Mouse (Mus musculus) embryonic stem cell, embryonic (primary cell): ENCODE results near the gene Pla2r1.

Experiments used
- CTCF ChIA-PET, 4 experiments: fragments of 300-600 bp in 2 of 4; fragments of 350-600 bp in 2 of 4; sonication (Branson Sonifier 250); formaldehyde crosslinking; loops; one replicate each; lab custom pipeline; 2022; ENCODE audit warnings: inconsistent platforms in 2 of 4; lab: Charles Lee
- POLR2A ChIA-PET, 4 experiments: fragments of 300-600 bp in 2 of 4; fragments of 350-600 bp in 2 of 4; sonication (Branson Sonifier 250); formaldehyde crosslinking; loops; one replicate each; lab custom pipeline; 2022; ENCODE audit warnings: antibody characterized with exemption in 4 of 4, inconsistent platforms in 1 of 4; lab: Charles Lee

The Pla2r1 gene

DNA sequence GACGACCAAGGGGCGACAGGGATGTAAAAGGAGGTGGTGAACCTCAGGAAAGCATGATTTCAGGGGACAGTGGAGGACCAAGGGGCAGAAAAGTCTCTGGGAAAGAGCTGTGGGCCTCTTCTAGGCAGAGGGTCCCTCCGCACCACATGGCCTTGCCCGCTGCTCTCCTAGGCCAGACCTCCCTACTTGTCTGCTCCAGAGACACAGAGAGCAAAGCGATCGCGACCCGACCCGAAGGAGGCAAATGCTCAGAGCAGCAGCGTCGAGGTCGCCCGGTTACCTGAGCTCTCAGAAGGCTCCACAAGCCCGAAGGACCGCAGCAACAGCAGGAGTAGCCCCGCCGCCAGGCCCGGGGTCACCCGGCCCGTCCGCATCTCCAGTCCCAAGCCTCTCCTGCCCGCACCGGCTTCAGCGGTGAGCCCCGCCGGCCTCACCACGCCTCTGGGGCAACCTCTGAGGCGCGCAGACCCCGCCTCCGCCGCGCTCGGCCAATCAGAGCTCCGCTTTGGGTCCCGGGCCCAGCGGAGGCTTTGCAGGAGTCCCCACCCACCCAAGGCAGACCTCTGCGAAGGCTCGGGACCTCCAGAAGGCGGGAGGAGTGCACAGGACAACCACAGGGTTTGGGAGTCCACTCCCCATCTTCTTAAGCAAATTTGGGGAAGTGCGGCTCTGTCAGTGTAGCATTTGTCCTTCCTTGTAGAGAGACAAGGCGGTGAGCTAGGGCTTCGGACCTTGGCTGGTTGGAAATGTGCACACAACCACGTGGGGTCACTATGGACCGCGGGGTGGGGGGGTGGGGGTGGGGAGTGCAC, 170.0 kb downstream of the Pla2r1 start, which contains the start of gene Ly75:
TSS of gene Ly75 (minus strand) at position 446 of the 812 bp plus-strand sequence.
- ChIA-PET CTCF (interaction anchor here in 3 of 4 experiments (0.5 to 1.8 kb wide), 11 partner anchors 10 to 787 kb away, joined by 3 to 6 read pairs (median 3); no protein-coding TSS in a partner anchor), POLR2A (interaction anchor here (0.6 to 10.8 kb wide), 100 partner anchors 8 to 1210 kb away, joined by 3 to 239 read pairs (median 4); partner anchors contain the start of genes Baz2b (in 3 of the 4), March7 (in 3 of the 4) and Cd302 (in 1 of the 4))

DNA sequence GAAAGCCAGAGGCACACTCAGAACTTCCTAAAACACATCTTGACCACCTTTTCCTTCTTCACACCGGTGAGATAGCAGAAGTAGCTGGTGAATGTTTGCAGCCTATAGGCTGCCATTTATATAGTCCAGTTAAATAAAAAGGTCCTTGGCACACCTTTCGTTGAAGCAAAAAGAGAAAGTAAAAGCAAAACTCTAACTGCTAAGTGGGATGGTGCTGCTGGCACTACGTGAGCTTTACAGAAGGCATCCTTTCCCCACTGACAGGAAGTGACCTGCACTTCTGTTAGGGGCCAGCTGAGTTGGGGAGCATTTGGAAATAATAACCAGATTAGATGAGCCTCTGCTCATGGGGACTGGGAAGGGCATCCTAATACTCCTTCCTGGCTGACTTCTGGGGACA, 170.8 kb downstream of the Pla2r1 start:
- ChIA-PET CTCF (interaction anchor here in 3 of 4 experiments (0.7 to 1.2 kb wide), 3 partner anchors 60 to 754 kb away, joined by 3 to 4 read pairs (median 3); no protein-coding TSS in a partner anchor), POLR2A (interaction anchor here in 3 of 4 experiments (0.5 to 10.8 kb wide), 23 partner anchors 10 to 1210 kb away, joined by 3 to 239 read pairs (median 7); partner anchors contain the start of genes Baz2b (in 2 of the 3) and March7 (in 2 of the 3))

GRCm38 (mm10) chr2:60377260-60377659, 175.8 kb downstream of the Pla2r1 start:
- CTCF ChIA-PET, result interaction anchor here in 1 of 4 experiments (0.9 to 1.3 kb wide), 2 partner anchors 37 to 122 kb away, joined by 3 read pairs; no protein-coding TSS in a partner anchor

DNA sequence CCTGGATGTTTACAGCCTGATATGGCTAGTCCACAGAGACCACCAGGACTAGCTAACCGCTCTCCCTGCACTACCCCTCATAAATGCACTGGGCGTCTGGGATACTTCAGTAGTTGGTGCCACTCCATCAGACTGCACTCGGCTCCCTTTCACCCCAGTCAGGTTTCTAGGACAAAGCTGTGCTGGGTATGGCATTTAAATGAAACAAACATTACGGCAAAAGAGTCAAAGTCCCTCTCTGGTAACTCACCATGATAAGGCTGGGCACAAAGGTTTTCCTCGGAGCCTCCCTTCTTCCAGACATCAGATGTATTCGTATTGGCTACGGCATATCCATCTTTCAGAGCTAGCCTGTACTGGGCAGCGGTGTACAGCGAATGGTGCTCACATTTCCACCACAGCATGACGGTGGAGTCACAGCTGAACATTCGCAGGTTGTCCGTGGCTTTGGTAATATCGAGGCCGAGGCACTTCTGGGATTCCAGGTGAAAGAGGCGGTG, 177.4 kb downstream of the Pla2r1 start:
- CTCF ChIA-PET, result interaction anchor here in 1 of 4 experiments (0.6 kb wide), 1 partner anchor 9 kb away, joined by 3 read pairs; no protein-coding TSS in a partner anchor

More at GRCm38 (mm10) chr2:60377260-60377659, 175.8 kb downstream of the Pla2r1 start:
- POLR2A ChIA-PET, result interaction anchor here in 3 of 4 experiments (0.8 to 10.8 kb wide), 14 partner anchors 12 to 396 kb away, joined by 3 to 212 read pairs (median 5); no protein-coding TSS in a partner anchor

DNA sequence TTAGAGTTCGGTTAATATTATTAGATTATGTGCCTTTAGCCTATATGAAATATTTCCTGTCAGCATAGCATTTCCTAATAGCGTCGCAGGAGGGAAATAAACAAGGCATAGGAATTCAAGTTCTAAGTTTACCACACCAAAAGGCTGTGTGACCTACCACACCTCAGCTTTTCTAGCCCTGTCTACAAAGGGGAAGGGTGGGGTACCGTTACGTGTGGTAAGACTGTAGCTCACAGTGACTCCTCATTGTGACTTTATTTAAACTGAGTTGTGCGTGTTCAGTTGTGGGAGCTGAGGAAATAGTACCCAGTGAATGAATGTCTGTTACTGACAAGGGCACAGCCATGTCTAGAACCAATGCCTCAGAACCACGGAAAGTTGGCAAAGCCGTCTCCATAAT, 178.0 kb downstream of the Pla2r1 start:
- ChIA-PET POLR2A (interaction anchor here (0.6 to 10.8 kb wide), 22 partner anchors 8 to 178 kb away, joined by 3 to 212 read pairs (median 4); partner anchors contain the start of gene Ly75 (in 2 of the 4)), CTCF (interaction anchor here in 1 of 4 experiments (0.6 kb wide), 1 partner anchor 10 kb away, joined by 3 read pairs; no protein-coding TSS in a partner anchor)

More for the DNA sequence above, 177.4 kb downstream of the Pla2r1 start:
- POLR2A ChIA-PET, result interaction anchor here (0.8 to 10.8 kb wide), 20 partner anchors 7 to 354 kb away, joined by 3 to 212 read pairs (median 5); partner anchors contain the start of gene Ly75 (in 2 of the 4)

DNA sequence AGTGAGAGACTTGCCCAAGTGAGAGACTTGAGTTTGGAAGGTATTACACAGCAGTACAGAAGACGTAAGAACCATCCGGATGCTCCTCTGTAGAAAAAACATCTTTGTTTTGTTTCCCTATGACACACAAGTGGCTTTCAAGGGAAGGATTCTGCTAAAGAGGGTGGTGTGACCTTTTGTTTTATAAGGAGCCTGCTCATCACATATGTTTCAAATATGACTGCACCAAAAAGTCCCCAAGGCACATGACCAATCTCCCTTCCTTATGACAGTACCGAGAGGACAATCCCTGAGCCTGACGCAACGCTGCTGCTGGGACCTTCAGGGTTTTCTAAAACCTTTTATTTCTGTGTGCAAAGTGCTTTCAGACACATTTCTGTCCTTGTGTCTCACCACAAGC, 182.9 kb downstream of the Pla2r1 start:
- POLR2A ChIA-PET, result interaction anchor here in 3 of 4 experiments (0.9 to 4.6 kb wide), 6 partner anchors 13 to 64 kb away, joined by 3 to 25 read pairs (median 4); partner anchors contain the start of gene Ly75 (in 3 of the 3)
- CTCF ChIA-PET, result no interaction called here

- CTCF ChIA-PET, result no interaction called here
- POLR2A ChIA-PET, result interaction anchor here in 2 of 4 experiments (1.8 to 2.6 kb wide), 2 partner anchors 13 to 24 kb away, joined by 4 to 8 read pairs; partner anchors contain the start of gene Ly75 (in 1 of the 2)
Measured at GRCm38 (mm10) chr2:60369454-60369853, 183.7 kb downstream of the Pla2r1 start.

GRCm38 (mm10) chr2:60367871-60368270, 185.2 kb downstream of the Pla2r1 start:
- CTCF ChIA-PET, result no interaction called here
- POLR2A ChIA-PET, result interaction anchor here in 3 of 4 experiments (0.5 to 2.6 kb wide), 4 partner anchors 15 to 36 kb away, joined by 3 to 8 read pairs (median 3); partner anchors contain the start of gene Ly75 (in 2 of the 3)
